Mouse (Mus musculus) thymus, postnatal 36 days (tissue): Measurements from ENCODE around the gene Mki67.

Experiments
- DNase-seq, 2 experiments: peaks; one replicate each; pipeline ENCODE4 v3.0.0; 2022; ENCODE audit warnings: mixed read lengths in 2 of 2

Mki67 gene

GRCm38 (mm10) chr7:135715642-135716444, at the start of gene Mki67:
Mki67 (minus strand) TSS chr7:135716361.
- peak in 1 of 2 experiments; percentile 40 for DNase-seq

- no peak for DNase-seq
Observed at GRCm38 (mm10) chr7:135763311-135763710, 47.1 kb upstream of the Mki67 start.

GRCm38 (mm10) chr7:135758754-135759510, 42.8 kb upstream of the Mki67 start:
- no peak for DNase-seq

- DNase-seq, result no peak
Observed at GRCm38 (mm10) chr7:135758171-135758570, 42.0 kb upstream of the Mki67 start.

- no peak for DNase-seq
Observed at GRCm38 (mm10) chr7:135756984-135757586, 40.9 kb upstream of the Mki67 start.

- DNase-seq, result no peak
Observed at GRCm38 (mm10) chr7:135748986-135749385, 32.8 kb upstream of the Mki67 start.

GRCm38 (mm10) chr7:135747072-135747471, 30.9 kb upstream of the Mki67 start:
- DNase-seq, result no peak

- DNase-seq, result no peak
Observed at GRCm38 (mm10) chr7:135746528-135746927, 30.4 kb upstream of the Mki67 start.

- DNase-seq, result no peak
Observed at GRCm38 (mm10) chr7:135745091-135745490, 28.9 kb upstream of the Mki67 start.

GRCm38 (mm10) chr7:135740453-135740852, 24.3 kb upstream of the Mki67 start:
- DNase-seq, result no peak

GRCm38 (mm10) chr7:135736581-135736886, 20.4 kb upstream of the Mki67 start:
- DNase-seq, result no peak

- peak; percentile 89 to 95 for DNase-seq
Observed at GRCm38 (mm10) chr7:135735691-135736580, 19.8 kb upstream of the Mki67 start.

- DNase-seq, result no peak
Observed at GRCm38 (mm10) chr7:135734911-135735646, 18.9 kb upstream of the Mki67 start.

GRCm38 (mm10) chr7:135734379-135734778, 18.2 kb upstream of the Mki67 start:
- DNase-seq, result no peak

GRCm38 (mm10) chr7:135728038-135728437, 11.9 kb upstream of the Mki67 start:
- DNase-seq, result no peak

- DNase-seq, result no peak
Observed at GRCm38 (mm10) chr7:135726707-135727106, 10.5 kb upstream of the Mki67 start.

GRCm38 (mm10) chr7:135723672-135724341, 7.6 kb upstream of the Mki67 start:
- DNase-seq, result no peak

GRCm38 (mm10) chr7:135722011-135722838, 6.1 kb upstream of the Mki67 start:
- no peak for DNase-seq

GRCm38 (mm10) chr7:135721436-135721992, 5.4 kb upstream of the Mki67 start:
- no peak for DNase-seq

GRCm38 (mm10) chr7:135716968-135717557, 902 bp upstream of the Mki67 start:
- DNase-seq, result peak; percentile 13 to 24
